Mouse (Mus musculus): ENCODE measurements at regions not wholly inside any gene's neighbourhood (a gene's known extent, or its start where the extent isn't known, plus 50 kb on each side); places are given as distances from the start of the nearest gene placed in this dataset.

- no peak for DNase-seq (ENCODE audit: low spot score in 2 of 2)
Measured at GRCm38 (mm10) chr7:133469106-133469505, 132.9 kb downstream of the Tex36 start.

- no peak for DNase-seq (ENCODE audit: low spot score in 2 of 2)
Measured at GRCm38 (mm10) chr7:133468346-133468745, 133.6 kb downstream of the Tex36 start.

DNA sequence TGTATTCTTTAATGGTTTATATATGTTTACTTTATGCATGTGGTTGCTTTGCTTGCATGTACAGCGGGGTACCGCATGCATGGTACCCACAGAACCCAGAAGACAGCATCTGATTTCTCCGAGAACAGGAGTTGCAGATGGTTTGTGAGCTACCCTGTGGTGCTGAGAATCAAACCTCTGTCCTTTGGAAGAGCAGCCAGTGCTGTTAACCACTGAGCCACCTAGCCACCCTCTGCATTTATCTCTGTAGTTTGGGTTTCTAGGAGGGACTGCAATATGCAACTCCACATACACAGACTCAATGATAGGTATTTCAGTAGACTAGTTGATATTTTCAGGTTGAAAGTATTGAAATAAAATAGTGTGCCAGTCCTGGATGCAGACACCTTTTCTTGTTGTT lies 134.4 kb downstream of the Tex36 start:
- DNase-seq (ENCODE audit: low spot score in 2 of 2), result no peak

- no peak for DNase-seq (ENCODE audit: low spot score in 2 of 2)
Measured at GRCm38 (mm10) chr7:133459306-133459705, 142.7 kb downstream of the Tex36 start.

GRCm38 (mm10) chr7:133457436-133458324 lies 144.3 kb downstream of the Tex36 start:
- no peak for DNase-seq (ENCODE audit: low spot score in 2 of 2)

GRCm38 (mm10) chr7:133450246-133450645 lies 151.7 kb downstream of the Tex36 start:
- DNase-seq (ENCODE audit: low spot score in 2 of 2), result no peak

DNA sequence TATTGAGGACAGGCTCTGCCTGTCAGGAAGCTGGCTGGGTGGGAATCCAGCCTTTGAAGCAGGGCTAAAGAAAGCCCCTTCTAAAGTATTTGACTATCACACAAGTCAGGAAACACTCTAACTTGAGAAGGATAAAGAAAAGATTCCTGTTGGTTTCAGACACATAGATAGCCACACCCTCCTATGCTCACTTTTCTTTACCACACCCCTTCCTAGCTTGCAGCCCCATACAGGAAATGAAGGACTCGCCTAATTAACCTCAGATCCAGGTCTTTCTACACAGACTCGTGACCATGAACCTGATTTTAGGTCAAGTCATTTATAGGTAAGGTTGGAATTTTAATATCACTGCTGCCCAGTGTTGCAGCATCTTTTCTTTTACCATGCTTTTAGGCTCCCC lies 154.9 kb downstream of the Tex36 start:
- DNase-seq (ENCODE audit: low spot score in 2 of 2), result no peak

DNA sequence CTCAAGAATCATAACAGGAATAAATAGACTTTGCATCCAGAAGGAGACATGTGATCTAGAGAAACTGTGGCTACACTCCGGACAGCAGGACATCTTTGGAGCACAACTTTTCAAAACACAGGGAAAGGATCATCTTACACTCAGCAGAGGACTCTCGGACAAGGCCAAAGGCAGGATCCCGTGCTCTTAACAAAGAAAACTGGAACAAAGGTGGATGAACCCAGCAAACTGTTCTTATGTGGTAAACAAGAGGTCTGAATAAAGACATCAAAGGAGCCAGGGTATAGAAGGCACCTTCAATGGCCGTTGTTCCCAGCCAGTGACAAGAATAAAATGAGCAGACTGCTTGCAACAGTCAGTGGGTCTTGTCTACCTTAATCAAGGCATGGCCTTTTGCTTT lies 160.3 kb downstream of the Tex36 start:
- no peak for DNase-seq (ENCODE audit: low spot score in 2 of 2)

- no peak for DNase-seq (ENCODE audit: low spot score in 2 of 2)
Measured at GRCm38 (mm10) chr7:133441169-133441568, 160.8 kb downstream of the Tex36 start.

- no peak for DNase-seq (ENCODE audit: low spot score in 2 of 2)
Measured at GRCm38 (mm10) chr7:133440711-133441110, 161.2 kb downstream of the Tex36 start.

GRCm38 (mm10) chr7:133440086-133440485 lies 161.9 kb downstream of the Tex36 start:
- DNase-seq (ENCODE audit: low spot score in 2 of 2), result no peak

DNA sequence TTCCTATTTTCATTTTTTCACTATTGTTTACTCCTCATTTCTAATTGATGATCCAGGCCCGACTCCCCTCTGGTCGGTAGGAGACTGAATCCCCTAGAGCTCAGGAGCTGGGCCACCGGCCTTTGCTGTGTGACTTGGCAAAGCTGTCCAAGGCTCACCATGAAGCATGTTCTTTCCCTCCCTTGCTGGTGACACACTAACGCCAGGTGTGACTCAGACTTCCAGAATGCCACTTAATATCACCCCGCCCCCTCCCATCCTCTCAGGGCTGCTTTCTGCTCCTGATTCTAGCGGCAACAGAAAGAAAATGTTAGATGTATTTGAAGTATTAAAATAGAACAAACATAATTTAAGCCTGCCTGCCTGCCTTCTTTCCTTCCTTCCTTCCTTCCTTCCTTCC lies 163.3 kb downstream of the Tex36 start:
- no peak for DNase-seq (ENCODE audit: low spot score in 2 of 2)

DNA sequence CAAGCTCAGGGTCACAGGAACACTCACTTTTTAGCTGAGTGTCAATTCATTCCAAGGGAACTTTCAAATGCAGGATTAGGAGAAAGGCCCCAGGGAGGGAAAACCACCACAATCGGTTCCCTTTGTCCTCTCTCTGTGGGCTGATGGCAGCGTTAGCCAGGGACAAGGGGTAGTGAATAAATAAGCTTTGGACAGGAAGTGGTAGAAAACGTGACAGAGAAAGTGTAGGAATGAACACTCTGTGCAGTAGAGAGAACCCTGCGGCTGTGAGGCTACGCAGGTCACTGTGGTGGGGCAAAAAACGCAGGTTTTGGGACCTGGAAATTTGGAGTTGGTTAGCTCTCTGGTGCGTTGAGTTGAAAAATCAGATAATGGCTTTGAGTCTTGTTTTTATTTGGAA lies 164.1 kb downstream of the Tex36 start:
- no peak for DNase-seq (ENCODE audit: low spot score in 2 of 2)

GRCm38 (mm10) chr7:133435596-133436357 lies 166.2 kb downstream of the Tex36 start:
- no peak for DNase-seq (ENCODE audit: low spot score in 2 of 2)

GRCm38 (mm10) chr7:133434027-133434820 lies 167.7 kb downstream of the Tex36 start:
- no peak for DNase-seq (ENCODE audit: low spot score in 2 of 2)

DNA sequence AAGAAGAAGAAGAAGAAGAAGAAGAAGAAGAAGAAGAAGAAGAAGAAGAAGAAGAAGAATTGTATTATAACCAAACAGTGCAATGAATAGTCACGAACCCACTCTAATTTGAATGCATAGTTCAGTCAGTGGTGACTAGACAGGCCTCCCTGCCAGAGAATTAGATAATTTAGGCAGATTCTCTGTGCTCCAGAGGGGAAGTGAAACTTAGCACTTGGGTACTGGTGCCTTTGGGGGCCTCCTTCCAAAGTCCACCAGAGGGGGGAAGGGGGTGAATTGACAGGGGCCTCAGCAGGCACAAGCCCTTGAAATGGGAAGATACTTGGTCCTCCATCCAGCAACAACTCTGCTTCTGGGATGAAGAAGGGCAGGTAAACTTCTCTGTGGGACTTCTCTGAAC lies 169.6 kb downstream of the Tex36 start:
- DNase-seq (ENCODE audit: low spot score in 2 of 2), result no peak

GRCm38 (mm10) chr7:133402072-133402471 lies 199.9 kb downstream of the Tex36 start:
- no peak for DNase-seq (ENCODE audit: low spot score in 2 of 2)

GRCm38 (mm10) chr7:133400691-133401090 lies 201.3 kb downstream of the Tex36 start:
- no peak for DNase-seq (ENCODE audit: low spot score in 2 of 2)

GRCm38 (mm10) chr7:133388716-133389115 lies 213.2 kb downstream of the Tex36 start:
- DNase-seq (ENCODE audit: low spot score in 2 of 2), result no peak

- no peak for DNase-seq (ENCODE audit: low spot score in 2 of 2)
Measured at GRCm38 (mm10) chr7:133382032-133382712, 219.8 kb downstream of the Tex36 start.

DNA sequence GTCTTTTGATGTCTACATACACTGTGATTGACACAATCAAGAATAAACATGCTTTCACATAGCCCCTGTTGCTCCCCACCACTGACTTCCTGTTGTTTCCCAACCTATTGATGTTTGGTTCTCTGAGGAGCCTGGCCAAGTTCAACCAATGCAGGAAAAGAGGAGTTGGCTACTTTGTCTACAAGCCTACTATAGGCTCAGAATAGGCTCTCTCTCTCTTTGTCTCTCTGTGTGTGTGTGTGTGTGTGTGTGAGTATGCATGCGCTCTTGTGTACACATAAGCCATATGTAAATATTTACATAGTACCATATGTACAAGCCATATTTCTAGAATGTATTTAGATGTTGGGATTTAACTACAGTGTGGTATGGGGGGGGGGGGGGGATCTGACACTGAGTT lies 222.6 kb downstream of the Tex36 start:
- no peak for DNase-seq (ENCODE audit: low spot score in 2 of 2)

DNA sequence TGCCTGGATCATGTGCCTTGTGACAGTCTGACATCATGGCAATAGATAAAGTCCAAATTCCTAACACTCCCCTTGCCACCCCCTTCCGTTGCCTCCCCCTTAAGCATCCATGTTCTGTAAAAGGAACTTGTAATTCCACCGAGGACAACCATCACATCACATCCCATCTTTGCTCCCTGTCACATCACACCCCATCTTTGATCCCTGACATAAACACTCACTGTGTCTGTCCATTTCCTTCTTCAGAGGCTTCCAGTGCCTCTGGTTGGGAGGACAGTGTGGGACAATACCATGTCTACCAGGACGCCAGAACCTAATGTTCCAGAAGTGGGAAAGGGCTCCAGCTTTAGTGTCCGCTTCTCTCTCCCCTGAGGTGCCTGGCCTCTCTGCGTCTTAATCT lies 223.6 kb downstream of the Tex36 start:
- no peak for DNase-seq (ENCODE audit: low spot score in 2 of 2)
